Mouse (Mus musculus) ES-E14 (cell line): Measurements from ENCODE around the gene Cul7.

Experiments
- HCFC1 ChIP-seq: IDR thresholded peaks from 2 replicates; pipeline ENCODE4 v1.6.1; 2012; ENCODE audit warnings: low read length, inconsistent platforms, borderline replicate concordance; ENCODE audit not compliant: insufficient read depth
- ZNF384 ChIP-seq: IDR thresholded peaks from 2 replicates; pipeline ENCODE4 v1.6.1; 2012; ENCODE audit warnings: low read depth, low read length, inconsistent platforms

- TF ChIP-seq ZNF384 (no peak), HCFC1 (no peak)
Observed at GRCm38 (mm10) chr17:46702506-46702905, 52.4 kb downstream of the Cul7 start.
